Mouse (Mus musculus): Measurements from ENCODE around the gene Ubox5. TPM values are rescaled to one million over a fixed set of nuclear protein-coding genes. Genes with fewer than 3 reads are reported as not detected.
"Not testable (repeated sequence)": the region's sequence is repeated elsewhere in the genome, so short reads cannot be mapped to it uniquely, and the experiment has no call there.

Ubox5 gene
- polyA plus RNA-seq, 1 experiment from 2014 or later, result 8.4 TPM

DNA sequence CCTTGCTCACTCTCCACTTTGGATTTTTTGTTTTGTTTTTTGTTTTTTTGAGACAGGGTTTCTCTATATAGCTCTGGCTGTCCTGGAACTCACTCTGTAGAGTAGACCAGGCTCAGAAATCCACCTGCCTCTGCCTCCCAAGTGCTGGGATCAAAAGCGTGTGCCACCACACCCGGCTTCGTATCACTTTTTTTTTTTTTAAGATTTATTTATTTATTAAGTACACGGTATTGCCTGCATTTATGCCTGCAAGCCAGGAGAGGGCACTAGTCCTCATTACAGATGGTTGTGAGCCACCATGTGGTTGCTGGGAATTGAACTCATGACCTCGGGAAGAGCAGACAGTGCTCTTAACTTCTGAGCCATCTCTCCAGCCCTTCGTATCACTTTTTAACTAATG is 19.2 kb upstream of the Ubox5 start:
- peaks cover 32% of the 10 kb centered on the region for H3K36me3 ChIP-seq
- 73% methylated on average over 6 of the region's 6 CpGs for WGBS (ENCODE audit: insufficient replicate concordance)
- H3K27ac ChIP-seq; H3K4me3 ChIP-seq; H3K9ac ChIP-seq; H3K27me3 ChIP-seq (replicated peaks); H3K9me3 ChIP-seq (replicated peaks); H3K4me2 ChIP-seq; ATAC-seq: not testable (repeated sequence)
- H3K4me1 ChIP-seq, result peaks cover 12% of the 10 kb centered on the region

DNA sequence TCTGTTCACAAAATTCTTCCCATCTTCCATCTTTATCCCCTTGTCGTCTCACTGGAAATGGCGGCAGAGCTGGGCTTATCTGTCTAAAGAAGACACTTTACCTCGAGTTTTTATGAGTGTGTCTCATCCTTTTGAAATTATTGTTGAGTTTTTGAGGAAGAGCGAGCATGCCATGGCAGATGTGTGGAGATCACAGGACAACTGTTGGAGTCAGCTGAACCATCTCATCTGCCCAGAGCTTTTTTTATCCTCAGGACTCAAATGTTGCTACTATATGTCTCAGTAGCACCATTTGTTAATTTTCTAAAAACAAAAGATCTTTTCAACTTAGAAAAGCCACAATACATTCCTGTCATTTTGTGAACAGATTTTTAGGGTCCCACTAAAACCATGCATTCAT is 15.4 kb upstream of the Ubox5 start:
- Histone ChIP-seq H3K9ac (no peak overlapping the region), H3K9me3 (replicated peaks) (no peaks in the 10 kb centered on the region), H3K4me3 (no peak overlapping the region), H3K4me1 (peaks cover 14% of the 10 kb centered on the region), H3K27ac (no peak overlapping the region), H3K36me3 (peaks cover 4% of the 10 kb centered on the region; the same call in 1 of the 2 replicates), H3K27me3 (replicated peaks) (peaks cover 18% of the 10 kb centered on the region), H3K4me2 (no peak overlapping the region)
- 71% methylated on average over 4 of the region's 4 CpGs for WGBS (ENCODE audit: insufficient replicate concordance)
- no peak for ATAC-seq

DNA sequence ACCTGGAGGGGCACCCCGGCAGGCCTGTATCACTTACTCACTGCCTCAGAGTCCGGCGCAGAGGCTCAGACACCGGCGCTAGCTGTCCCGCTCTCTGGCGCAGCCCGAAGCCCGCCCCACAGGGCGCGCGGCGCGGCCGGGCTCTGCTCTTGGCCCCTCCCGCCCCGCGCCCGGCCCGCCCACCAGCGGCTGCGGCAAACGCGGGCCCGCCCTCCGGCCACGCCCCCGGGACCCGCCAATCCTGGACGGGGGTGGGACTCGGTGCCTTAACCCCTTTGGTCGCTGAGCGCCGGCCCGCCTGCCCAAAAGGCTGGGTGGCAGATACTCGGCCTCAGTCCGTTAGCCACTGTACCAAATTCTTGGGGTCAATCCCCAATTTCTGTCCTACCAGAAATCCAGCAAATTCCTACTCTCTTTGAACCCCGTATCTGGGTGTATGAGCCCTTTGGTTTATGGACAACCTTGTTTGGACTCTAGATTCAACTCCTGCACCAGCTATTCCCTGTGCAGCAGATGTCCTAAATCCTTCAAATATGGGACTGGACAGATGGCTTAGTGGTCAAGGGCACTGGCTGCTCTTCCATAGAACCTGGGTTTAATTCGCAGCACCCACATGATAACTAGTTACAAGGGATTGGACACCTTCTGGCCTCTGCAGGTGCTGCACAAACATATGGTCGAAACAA is 13.0 kb upstream of the Ubox5 start, which contains the start of gene Lzts3:
Gene Lzts3 (minus strand): TSS at position 120 of the 686 bp plus-strand sequence.
- Histone ChIP-seq H3K4me2 (peak within 1 kb of the TSS; percentile 97), H3K4me1 (peaks cover 20% of the 10 kb centered on the region), H3K36me3 (no peaks in the 10 kb centered on the region), H3K9ac (peak within 1 kb of the TSS; percentile 78), H3K27me3 (replicated peaks) (peaks cover 42% of the 10 kb centered on the region), H3K9me3 (replicated peaks) (no peaks in the 10 kb centered on the region), H3K27ac (peak within 1 kb of the TSS; percentile 57; the same call in 1 of the 2 replicates), H3K4me3 (peak within 1 kb of the TSS; percentile 66)
- 4% methylated on average over 38 of the region's 40 CpGs for WGBS (ENCODE audit: insufficient replicate concordance)
- peak; percentile 97 for ATAC-seq

DNA sequence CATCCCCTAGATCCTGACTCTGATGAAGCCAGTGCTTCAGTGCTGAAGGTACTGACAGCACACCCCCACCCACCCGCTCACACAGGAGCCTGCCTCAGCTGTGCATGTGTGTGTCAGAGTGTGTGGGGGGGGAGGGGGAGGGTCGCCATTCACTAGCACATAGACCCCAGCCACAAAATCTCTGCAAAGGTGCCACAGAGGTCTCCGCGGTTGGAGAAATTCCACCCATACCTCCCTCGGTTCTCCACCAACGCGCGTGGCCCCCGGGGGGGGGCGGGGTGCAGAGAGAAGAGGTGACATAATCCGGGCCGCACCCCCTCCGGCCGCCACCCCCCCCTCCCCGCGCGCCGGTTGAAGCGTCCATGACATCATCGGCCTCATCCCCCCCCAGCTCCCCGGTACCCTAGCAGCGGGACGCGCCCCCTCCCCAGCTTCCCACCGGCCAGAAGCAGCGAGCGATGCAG is 12.4 kb upstream of the Ubox5 start:
- Histone ChIP-seq H3K36me3 (no peaks in the 10 kb centered on the region), H3K9me3 (replicated peaks) (no peaks in the 10 kb centered on the region), H3K4me1 (peaks cover 22% of the 10 kb centered on the region), H3K9ac (peak overlapping the region; percentile 78), H3K27ac (peak overlapping the region; percentile 57; the same call in 1 of the 2 replicates), H3K4me2 (peak overlapping the region; percentile 97), H3K4me3 (peak overlapping the region; percentile 66), H3K27me3 (replicated peaks) (peaks cover 48% of the 10 kb centered on the region)
- WGBS (ENCODE audit: insufficient replicate concordance), result 2% methylated on average over 25 of the region's 27 CpGs
- ATAC-seq, result peak; percentile 8; the same call in 1 of the 2 replicates

DNA sequence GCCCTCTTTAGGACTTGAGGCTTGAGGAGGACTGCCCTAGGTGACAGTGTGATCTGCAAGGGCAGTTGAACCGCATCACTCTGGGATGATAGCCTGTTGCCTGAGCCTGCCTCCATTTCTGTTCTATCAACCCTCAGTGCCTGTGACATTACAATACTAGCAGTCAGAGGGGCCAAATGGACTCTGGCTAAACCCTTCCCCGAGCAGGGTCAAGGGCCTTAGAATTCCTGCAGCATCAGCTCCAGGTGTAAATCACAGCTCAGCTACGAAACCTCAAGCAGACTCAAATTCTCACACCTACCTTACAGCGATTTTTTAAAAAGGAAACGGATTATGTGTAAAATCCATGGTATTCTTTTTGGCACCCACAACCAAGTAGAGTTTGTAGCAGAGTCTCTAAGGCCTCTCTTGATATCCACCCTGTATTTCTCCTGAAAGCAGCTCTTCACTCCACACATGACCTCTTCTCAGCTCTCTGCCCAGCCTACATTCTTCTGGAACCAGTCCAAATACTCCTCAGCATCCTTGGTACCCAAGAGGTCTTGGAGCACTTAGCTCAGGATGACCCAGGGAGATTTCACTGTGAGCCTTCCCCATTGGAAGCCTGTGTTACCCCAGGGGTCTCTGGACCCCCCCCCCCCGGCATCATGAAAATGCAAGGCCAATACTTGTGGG is 11.7 kb upstream of the Ubox5 start:
- Histone ChIP-seq H3K9ac (no peak overlapping the region), H3K4me3 (no peak overlapping the region), H3K4me2 (peak overlapping the region; percentile 97), H3K4me1 (peaks cover 22% of the 10 kb centered on the region), H3K36me3 (no peaks in the 10 kb centered on the region), H3K27me3 (replicated peaks) (peaks cover 55% of the 10 kb centered on the region), H3K9me3 (replicated peaks) (no peaks in the 10 kb centered on the region), H3K27ac (no peak overlapping the region)
- 60% methylated on average over 6 of the region's 6 CpGs for WGBS (ENCODE audit: insufficient replicate concordance)
- no peak for ATAC-seq

DNA sequence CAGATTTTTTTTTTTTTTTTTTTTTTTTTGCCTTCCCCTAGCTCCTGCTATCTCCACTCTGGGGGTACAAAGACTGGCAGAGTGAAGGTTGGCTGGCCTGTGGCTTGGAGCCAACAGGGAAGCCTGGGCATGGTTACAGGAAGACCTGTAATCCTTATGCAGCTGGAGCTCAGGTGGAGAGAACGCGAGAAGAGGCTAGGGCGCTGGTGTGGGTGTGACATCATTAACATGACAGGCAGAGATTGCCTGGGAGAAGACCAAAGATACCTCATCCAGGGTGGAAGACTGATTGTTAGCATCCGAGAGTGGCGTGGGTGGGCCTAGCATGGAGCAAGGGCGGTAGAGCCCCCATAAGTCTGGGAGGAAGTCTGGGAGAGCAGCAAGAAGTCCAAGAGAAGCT is 9.4 kb upstream of the Ubox5 start:
- no peak overlapping the region for H3K4me2 ChIP-seq
- H3K4me3 ChIP-seq, result no peak overlapping the region
- H3K27ac ChIP-seq, result no peak overlapping the region
- H3K9me3 ChIP-seq (replicated peaks), result no peaks in the 10 kb centered on the region
- peaks cover 42% of the 10 kb centered on the region for H3K4me1 ChIP-seq
- H3K9ac ChIP-seq, result no peak overlapping the region
- H3K36me3 ChIP-seq, result no peaks in the 10 kb centered on the region
- 66% methylated on average over 6 of the region's 6 CpGs for WGBS (ENCODE audit: insufficient replicate concordance)
- ATAC-seq, result no peak
- H3K27me3 ChIP-seq (replicated peaks), result peaks cover 77% of the 10 kb centered on the region

DNA sequence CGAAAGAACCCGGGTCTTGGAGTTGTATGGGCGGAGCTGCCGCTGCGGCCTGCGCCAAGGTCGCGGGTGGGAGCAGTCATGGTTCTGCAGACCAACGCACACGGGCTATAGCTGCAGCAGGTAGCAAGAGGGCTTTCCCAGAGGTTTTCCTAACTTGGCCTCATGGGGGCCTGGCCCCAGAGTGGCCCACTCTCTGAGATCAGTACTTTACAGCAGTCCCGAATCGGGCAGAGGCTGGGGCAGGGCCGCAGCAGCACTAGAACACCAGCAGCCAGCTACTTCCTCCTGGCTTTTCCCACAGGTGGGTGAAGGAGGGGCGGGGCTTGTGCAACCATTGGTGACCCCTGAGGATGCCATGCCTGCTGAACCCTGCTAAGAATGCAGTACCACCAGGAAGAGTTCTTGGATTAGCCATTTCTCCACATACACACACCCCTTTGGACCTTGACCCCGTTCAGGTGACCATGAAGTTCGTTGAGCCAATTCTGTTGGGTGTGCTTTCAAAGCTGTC is 8.3 kb upstream of the Ubox5 start:
- Histone ChIP-seq H3K9me3 (replicated peaks) (no peaks in the 10 kb centered on the region), H3K27ac (no peak overlapping the region), H3K4me3 (no peak overlapping the region), H3K36me3 (no peaks in the 10 kb centered on the region), H3K4me1 (peaks cover 39% of the 10 kb centered on the region), H3K9ac (no peak overlapping the region), H3K27me3 (replicated peaks) (peaks cover 88% of the 10 kb centered on the region), H3K4me2 (peak overlapping the region; percentile 21)
- ATAC-seq, result no peak
- 40% methylated on average over 16 of the region's 16 CpGs for WGBS (ENCODE audit: insufficient replicate concordance)

DNA sequence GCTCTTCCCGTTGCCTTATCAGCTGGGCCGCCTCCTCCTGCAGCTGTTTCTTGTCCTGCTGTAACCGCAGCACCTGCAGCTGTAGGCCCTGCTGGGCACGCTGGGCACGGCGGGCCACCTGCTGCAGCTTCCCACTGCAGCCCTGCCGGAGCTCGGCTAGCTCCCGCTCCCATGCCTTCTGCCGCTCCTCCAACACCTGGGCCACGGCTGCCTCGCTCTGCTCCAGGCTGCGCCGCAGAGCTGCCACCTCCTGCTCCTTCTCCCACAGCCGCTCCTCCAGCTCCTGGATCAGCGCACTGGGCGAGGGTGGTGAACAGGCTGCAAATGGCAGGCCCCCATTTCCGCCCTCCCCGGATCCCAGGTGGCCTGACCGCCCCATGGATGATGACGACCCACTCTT is 6.0 kb upstream of the Ubox5 start:
- H3K27ac ChIP-seq, result no peak overlapping the region

DNA sequence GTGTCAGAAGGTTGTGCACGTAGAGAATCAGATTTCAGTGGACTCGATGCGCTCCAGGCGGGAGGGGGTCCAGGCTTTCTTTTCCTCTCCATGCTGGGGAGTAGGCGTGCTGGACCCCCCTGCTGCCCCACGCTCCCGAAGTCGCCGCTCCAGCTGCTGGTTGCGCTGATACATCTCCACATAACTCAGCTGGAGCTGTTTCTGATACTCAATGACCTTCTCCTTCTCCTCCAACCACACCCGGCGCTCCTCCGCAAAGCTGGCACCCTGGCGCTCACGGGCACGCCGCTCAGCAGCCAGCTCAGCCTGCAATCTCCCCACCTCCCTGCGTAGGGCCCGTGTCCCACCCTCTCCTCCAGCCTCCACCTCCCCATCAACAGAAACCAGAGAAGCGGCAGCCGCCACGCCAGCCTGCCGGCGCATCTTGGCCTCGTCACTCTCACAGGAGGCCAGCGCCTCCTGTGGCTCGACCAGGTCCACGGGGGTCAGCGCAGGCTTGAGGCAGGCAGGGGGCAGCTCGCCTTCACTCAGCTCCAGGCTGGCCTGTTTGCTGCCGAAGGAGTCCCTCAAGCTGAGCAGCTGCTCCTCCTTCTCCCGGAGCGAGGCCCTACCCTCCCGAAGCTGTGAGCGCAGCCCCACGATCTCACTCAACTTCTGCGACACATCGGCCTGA is 5.0 kb upstream of the Ubox5 start:
- Histone ChIP-seq H3K27me3 (replicated peaks) (peaks cover 80% of the 10 kb centered on the region), H3K36me3 (no peaks in the 10 kb centered on the region), H3K4me3 (peak overlapping the region; percentile 23), H3K4me1 (peaks cover 34% of the 10 kb centered on the region), H3K27ac (no peak overlapping the region), H3K9me3 (replicated peaks) (no peaks in the 10 kb centered on the region), H3K9ac (peak overlapping the region; percentile 1; the same call in 1 of the 2 replicates), H3K4me2 (peak overlapping the region; percentile 62)
- WGBS (ENCODE audit: insufficient replicate concordance), result 3% methylated on average over 38 of the region's 38 CpGs
- no peak for ATAC-seq

More for the DNA sequence above, 6.0 kb upstream of the Ubox5 start:
- Histone ChIP-seq H3K4me3 (peak overlapping the region; percentile 23), H3K27me3 (replicated peaks) (peaks cover 89% of the 10 kb centered on the region), H3K9ac (no peak overlapping the region; the same call in 1 of the 2 replicates), H3K4me2 (peak overlapping the region; percentile 62), H3K9me3 (replicated peaks) (no peaks in the 10 kb centered on the region), H3K4me1 (peaks cover 28% of the 10 kb centered on the region), H3K36me3 (no peaks in the 10 kb centered on the region)
- 10% methylated on average over 21 of the region's 21 CpGs for WGBS (ENCODE audit: insufficient replicate concordance)
- ATAC-seq, result peak; percentile 57

DNA sequence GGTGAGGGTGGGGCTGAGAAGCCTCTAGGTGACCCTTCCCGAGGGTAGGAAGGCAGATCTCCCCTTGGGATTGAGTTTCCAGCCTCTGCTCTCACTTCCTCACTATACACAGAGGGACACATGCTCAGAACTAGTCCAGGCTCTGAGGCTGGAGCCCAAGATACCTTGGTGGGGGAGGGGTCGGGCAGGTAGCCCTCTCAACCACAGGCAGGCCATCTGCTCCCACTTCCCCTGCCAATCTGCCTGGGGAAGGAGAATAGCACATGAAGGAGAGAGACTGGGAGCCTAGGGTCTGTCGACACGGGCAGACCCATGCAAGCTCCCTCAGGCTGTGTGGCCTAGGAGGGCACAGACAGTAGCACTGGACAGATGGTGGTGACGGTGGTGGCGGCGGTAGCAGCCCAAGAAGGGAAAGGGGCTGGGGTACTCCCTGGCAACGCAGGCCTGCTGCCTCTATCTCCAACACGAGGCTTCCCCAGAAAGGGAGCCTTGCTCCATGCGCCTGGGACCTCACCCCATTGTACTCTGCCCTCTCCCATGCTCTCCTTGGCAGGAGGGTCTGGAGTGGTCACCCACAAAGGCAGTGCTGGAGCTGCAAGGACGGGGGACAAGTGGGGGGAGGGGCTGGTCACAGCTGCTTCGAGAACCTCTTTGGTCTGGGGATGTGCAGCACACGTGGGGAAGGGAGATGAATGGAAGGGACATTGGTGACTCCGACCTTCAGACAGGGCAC is 4.3 kb upstream of the Ubox5 start:
- no peak for ATAC-seq
- Histone ChIP-seq H3K4me3 (peak overlapping the region; percentile 23; the same call in 1 of the 2 replicates), H3K4me1 (peaks cover 35% of the 10 kb centered on the region), H3K9ac (0 out of 2 replicates have a peak overlapping the region, but pooled peaks have one; percentile 1), H3K27me3 (replicated peaks) (peaks cover 73% of the 10 kb centered on the region), H3K36me3 (no peaks in the 10 kb centered on the region), H3K4me2 (peak overlapping the region; percentile 62), H3K27ac (no peak overlapping the region), H3K9me3 (replicated peaks) (no peaks in the 10 kb centered on the region)
- 25% methylated on average over 14 of the region's 14 CpGs for WGBS (ENCODE audit: insufficient replicate concordance)

Measured in liver, embryonic 12.5 days (tissue).